Mouse (Mus musculus) embryo, embryonic 11 days (tissue): ENCODE data around the gene Sec61b.

ENCODE experiments used
- DNase-seq: peaks from one replicate; pipeline ENCODE4 v3.0.0-alpha.2; 2015

Gene Sec61b

DNA sequence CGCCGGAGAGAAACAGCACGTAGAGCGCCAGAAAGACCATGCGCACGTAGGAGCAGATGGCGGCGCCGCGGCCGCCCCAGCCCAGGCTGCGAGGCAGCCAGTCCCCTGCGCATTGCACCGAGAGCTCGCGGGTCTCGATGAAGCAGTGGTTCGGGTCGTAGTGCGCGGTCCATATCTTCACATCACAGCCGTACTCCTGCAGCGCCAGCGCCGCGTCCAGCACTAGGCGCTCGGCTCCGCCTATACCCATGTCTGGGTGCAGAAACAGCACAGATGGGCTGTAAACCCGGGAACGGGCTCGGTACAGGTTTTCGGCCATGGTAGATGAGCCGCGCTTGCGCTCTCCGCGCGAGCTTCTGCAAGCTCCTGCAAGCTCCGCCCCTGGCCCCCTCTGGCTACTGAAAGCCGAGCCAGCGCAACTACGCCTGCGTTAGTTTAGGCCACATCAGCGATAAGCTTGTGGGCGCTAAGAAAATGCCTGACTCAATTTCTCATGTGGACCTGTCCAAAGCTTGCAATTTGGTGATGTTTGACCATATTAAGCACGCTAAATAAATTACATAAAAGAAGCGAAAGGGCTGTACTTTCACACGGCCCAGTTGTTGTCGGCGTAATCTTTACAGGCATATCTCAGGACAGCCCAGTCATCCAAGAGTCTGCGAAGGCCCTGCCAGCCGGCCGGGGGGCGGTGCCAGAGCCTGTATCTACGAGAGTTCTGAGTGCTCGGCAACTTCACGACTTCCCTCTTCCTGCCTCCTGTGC, at the start of gene Sec61b, which contains the start of gene Alg2:
Sec61b (plus strand) TSS at position 691 of the 762 bp plus-strand sequence.
Alg2 (minus strand) TSS at position 366 of the 762 bp plus-strand sequence.
- DNase-seq: peak; percentile 100

DNA sequence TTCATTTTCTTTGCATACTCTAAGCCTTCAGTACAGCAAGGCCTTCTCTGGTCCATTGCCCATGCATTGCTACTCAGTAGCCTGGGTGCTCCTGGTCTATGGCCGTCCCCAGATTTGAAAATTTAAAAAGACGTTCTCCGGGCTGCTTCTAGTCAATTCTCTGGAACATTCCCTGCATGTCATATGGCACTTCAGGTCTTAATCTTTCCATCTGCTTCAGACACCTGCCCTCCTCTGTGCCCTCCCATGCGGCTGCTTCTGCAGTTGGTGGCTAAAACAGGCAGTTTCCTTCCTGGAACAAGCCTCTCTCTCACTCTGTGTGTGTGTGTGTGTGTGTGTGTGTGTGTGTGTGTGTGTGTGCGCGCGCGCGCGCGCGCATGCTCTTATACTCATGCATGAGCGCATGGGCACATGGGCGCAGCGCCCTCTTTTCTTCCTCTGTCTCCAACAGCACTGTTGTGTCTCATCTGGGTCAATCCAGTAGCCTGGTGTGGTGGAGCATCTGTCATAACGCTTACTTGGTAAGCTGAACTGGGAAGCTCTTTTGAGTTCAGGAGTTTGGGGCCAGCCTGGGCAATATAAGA, 49.1 kb upstream of the Sec61b start:
- no peak for DNase-seq

DNA sequence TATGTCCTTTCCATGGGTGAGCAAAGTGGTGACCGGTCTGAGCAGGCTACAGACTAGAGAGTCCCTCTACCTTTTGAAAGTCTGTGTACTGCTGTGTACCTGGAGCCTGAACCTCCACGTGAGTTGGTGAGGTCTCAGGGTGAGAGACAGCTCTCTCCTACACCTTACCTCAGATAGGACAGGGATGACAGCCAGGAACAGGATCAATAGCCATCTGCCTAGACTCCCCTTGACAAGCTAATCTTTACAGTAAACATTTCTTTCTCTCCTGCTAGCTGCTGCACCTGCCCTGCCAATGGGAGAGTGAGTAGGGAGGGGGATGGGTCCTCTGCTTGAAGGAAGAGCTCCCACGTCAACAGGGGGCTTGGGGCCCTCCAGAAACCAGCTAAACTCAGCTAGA, 46.9 kb upstream of the Sec61b start:
- DNase-seq: no peak

DNA sequence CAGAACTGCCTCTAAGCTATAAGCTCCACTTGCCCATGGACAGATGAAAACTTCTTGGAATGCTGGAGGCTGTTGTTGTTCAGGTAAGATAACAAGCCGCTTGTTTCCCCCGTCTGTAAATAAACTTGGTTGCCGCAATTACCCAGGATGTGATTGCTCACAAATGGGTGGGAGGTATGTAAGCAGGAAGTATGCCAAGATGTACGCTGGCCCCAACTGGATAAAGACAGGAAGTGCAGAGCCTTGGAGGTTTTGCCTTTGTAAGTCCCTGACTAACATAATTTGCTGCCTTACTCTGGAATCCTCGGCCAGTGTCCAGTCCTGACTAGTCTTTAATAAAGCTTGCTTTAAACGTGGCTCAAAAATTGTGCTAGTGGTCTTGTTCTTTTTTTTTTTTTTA, 43.9 kb upstream of the Sec61b start:
- no peak for DNase-seq

DNA sequence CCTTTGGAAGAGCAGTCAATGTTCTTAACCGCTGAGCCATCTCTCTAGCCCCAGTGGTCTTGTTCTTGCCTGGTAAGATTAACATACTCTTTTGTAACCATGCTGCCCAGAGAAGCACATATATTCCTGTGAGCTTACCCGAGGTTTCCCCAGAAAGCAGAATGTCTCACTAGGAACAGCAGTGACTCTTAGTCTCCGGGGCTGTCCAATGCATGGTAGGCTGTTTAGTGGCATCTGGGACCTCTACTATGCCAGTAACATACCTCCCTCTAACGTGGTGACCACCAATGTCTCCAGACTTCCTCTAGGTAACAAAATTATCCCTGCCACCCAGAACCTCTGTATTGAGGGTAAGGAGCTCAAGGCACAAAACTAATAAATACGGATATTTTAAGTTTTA, 43.4 kb upstream of the Sec61b start:
- DNase-seq: no peak

DNA sequence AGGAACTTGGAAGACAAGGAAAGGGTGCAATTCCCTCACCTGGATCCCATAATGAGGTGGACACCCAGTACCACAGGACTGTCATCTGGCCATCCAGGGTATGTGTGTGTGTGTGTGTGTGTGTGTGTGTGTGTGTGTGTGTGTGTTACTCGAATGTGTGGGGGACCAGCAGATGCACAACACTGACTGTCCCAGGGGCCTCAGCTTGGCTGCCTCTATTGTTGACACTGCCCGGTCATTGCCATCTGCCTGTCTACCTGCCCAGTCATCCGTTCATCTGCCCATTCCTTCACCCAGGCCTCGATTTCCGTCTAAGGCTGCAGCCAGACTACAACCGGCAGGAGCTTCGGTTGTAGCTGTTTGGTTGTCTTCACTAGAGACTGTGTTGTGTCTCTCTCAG, 41.7 kb upstream of the Sec61b start:
- DNase-seq: no peak

DNA sequence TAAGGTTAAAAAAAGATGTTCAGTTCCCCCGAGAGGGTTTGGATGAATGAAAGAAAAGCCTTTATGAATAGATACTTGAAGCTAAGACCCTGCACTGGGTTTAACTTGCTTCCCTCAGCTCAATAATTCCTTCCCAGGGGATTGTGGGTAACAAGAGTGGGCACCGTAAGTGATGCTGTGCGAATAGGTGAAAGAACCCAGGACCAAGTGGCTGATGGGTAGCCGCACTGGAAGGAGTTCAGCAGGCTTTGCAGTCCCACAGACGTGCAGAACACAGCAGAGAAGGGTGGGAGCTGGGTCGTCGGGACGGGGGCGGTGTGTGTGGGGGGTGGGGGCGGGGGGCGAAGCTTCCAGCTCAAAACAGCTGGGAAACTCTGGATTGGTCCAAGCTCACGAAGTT, 39.3 kb upstream of the Sec61b start:
- no peak for DNase-seq

DNA sequence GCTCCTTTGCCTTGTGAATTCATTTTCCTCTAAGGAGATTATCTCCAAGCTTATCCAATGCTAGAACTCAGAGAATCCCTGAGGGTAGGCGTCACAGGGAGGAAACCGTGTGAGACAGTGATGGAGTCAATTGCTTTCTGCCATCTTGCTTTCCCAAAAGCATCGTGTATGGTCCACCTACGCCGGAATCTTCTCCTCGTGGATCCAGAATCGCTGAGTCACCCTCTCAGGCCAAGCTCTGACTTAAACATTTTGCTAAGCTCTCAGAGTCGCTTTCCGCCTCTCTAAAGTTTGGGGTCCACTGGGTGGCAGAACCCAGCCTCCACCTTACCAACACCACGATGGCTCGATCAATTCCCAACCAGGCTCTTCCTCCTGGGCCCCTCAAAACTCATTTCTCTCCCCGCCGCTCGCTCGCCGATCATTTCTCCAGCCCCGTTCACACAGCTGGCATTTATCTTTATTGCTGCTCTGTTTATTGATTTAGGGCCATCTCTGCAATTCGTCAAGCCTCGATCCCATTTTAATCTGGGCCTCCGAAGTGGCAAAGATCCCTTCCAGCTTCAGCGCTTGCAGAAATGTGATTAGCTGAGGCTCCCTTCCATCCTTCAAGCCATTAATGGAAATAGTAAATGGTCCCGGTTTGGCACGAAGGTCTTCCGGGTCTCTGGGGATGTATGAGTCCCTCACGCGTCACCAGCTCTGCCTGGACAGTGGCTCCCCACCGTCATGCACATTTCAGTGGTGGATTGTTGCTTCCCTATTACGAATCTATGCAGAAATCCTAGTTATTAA, 38.7 kb upstream of the Sec61b start:
- DNase-seq: no peak

DNA sequence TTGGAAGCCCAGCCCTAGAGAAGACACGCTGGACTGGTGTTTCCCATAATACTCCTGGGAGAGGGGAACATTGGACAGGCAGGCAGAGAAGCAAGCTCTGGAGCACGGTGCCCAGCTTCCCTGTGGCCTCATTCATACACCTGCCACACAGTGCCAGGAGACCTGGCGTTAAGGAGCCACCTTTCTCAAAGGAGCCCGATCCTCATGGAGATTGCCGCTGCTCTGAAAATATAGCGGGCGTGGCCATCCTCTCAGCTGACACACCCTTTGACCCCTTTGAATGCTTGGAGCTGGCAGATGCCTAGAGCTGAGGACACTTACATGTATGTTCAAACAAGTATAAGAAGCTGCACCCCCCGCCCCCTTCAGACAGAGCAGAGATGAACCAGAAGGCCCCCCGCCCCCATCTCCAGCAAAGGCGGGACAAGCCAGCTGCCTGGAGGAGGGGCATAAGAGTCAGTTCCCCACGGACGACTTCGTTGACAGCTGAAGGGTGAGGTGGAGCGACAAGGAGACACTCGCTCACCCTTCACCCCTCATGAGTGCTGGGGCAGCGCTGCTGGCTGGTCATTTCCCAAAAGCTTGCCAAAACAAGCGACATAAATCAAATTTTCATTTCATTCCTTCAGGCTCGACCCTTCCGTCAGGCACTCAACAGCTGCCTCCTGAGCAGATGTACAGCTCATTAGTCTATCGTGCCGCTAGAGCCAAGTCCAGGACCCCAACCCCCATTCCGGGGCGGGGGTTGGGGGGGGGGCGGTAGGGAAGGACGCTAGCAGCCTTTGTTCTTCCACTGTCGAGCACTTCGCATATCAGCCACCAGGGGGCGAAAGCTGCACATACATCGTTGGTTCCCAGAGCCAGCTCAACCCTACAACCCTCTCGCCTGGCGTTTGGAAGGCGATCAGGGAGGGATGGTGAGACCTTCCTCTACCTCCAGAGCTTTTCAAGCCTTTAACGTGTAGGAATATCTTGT, 36.8 kb upstream of the Sec61b start:
- peak; percentile 94 for DNase-seq

DNA sequence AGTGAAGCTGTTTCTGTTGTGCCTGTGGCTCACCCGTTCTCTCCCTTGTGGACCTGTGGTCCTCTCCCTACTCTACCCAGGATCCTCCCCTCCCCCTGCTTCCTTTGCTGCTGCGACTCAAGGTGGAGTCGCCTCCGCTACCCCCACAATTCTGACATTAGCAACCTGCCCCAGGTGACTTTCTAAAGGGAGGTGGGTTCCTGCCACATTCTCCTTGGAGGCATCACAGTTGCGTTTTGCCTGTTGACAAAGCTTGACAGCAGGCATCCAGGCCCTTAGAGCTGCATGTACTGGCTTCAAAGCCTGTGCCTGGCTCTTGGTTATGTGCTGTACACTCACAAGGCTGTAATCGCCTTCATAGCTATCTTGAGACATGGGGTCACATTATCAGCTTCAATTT, 35.5 kb upstream of the Sec61b start:
- no peak for DNase-seq

DNA sequence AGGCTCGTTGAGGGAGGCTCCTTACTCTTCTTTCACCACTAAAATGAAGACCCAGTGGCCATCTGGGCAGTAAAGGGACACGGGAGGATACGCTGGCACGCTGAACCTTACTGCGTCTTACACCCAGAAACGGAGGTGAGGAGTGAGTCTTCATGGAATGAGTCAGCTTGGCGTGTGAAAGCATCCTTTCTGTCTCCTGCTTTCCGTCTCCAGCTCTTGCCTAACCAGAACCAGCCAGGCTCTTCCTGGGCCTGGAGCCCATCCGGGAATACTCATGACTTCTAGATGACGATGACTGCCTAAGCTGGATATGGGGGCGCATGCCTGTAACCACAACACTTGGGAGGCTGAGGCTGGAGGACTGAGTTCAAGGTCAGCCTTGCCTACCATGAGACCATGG, 33.5 kb upstream of the Sec61b start:
- DNase-seq: no peak

DNA sequence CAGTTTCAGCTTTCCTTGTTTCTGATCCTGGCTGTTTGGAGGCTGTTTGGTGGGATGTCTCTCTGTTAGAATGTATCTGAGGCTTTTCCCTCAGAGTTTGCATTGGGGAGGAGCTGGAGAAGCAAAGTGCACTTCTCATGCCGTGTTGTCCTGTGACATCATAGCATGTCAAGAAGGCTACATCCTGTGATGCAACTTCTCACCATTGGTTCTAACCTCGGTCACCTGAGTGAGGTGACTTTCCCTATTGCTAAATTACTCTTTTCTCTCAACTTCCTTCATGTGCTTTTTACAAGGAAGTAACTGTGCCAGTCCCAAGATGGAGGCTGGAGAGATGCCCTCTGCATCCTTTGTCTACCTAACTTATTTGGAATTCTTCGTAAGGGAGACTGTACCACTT, 25.9 kb upstream of the Sec61b start:
- DNase-seq: no peak

DNA sequence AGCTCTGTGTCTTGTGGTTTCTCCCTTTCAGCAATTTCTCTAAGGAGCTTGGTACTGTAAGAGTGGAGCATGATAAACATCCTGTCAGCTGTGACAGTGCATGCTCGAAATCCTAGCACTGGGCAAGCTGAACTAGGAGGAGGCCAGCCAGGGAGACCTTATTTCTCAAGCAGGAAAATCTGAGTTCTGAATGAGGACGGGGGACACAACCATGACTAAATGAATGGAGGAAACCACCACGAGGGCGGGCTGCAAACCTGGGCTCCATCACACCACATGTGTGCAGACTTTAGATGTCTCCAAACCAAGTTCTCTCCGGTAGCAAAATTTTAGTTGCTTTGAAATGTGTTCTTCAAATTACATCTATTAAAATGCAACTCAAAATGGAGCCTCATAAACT, 25.3 kb upstream of the Sec61b start:
- DNase-seq: no peak

DNA sequence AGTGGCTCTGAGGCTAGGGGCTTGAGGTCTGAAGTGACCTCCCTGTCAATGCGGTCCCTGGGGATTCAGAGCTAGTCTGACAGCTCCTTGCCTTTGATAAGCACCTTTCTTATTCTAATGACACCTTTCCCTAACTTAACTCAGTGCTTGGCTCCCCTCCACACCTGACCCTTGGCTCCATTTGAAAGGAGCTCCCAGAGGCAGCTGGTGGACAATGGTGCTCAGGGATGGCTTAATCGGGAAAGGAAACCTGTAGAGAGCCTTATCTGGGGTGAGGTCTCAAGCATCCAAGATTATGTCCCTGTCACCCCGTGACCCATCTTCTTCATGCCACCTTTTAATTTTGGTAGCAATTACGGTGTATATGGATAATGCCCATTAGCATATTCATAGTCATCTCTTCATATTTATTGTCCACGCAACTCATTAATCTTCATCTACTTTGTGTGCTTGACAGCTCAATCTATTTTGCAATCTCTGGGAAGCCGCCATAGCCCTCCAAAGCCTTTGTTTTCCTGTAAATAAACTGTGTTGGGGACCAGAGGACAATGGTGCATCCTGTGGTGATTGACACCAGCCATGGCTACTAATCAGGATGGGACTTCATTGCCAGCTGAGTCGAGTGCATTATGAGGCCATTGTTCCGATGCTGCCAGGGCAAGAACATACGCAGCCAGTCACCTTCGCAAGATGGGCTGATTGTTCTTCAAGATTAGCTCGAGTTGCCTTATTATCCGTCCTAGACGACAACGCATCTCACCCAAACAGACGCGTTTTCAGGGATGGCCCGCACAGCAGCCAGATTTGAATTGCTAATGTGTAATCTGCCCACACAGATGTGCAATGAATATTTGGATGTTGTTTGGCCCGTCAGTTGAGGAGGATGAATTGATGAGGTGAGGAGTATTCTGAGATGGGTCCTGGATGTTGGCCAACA, 24.6 kb upstream of the Sec61b start:
- no peak for DNase-seq

DNA sequence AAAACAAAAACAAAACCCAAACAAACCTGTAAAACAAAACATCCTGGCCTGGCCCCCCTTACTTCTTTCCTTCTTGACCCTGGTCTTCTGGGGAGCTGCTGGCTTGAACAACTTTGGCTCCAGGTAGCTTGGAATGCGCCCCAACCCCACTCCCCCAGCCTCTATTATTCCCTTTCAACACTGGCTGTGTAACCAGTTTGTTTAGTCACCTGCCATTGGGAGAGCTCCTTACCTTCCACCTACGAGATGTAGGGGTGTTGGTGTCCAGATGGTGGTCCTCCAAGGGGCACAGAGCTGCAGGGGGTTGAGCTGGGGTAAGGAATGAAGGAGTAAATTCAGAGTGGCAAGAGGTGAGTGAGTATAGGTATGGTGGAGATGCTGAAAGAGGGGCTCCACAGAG, 7.3 kb upstream of the Sec61b start:
- no peak for DNase-seq

DNA sequence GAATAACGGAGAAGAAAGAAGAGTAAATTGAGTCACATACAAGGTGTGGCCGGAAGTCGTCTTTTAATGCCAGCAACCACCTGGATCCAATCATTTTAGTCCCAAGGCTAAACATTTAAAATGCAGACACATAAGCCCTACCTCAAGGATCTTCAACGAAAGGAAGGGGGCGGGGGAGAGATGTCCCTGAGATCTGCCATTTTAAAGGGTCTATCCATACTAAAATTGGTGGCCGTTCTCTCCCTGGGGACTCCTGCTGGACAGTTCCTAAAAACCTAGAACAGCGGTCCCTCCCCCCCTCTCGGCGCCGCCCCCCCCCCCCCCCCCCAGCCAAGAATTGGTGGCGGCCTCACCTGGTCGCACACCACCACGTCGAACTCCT, 881 bp upstream of the Sec61b start:
- peak; percentile 69 for DNase-seq

DNA sequence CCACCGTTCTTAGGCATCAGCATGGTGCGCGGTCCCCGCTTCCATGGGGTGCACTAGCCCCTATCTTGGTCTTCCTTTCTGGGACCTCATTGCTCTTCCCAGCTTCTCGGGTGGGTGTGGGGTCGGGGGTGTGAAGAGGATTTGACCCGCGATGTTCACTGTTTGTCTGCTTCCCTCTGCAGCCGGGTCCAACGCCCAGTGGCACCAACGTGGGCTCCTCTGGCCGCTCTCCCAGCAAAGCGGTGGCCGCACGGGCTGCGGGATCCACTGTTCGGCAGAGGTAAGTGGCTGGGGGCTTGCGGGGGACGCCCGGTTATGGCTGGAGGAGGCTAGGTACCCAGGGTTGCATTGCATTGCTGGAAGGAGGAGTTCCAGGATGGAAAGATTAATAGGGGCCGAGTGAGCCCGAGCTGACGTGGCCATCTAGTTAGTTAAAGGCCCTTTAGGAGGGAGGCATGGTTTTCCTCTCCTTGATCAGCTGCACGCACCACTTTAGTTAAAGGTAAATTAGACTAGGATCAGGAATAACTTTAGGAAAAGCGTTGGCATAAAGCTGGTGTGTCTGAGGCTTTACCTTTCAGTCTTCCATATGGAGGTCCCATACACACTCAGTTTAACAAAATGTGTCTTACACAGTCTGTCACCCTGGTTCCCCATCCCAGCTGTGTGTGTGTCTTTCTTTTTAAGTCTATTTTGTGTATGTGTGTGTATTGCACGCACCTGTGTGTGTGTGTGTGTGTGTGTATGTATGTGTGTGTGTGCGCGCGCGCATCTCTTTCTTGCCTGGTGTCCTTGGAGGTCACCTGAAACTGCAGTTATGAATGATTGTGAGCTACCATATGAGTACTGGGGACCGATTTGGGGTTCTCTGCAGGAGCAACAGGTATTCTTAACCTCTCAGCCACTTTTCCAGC, 529 bp downstream of the Sec61b start:
- DNase-seq: no peak

DNA sequence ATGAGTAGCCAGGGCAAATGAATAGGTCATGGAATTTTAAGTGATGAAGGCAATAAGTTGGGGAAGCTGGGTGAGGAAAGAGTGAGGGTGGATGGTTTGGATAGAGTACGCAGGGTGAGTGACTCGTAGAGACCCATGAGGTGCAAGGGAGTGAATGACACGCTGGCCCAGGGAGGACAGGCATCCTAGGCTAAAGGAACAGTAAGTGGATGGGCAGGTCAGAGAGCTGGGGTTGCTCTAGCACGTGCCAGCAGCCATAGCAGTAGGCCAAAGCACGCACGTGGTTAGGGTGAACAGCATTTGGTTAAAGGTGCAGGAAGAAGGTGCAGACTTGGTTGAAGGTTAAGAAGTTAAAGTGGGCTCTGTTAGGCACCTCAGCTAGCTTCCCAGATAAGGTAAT, 3.1 kb downstream of the Sec61b start:
- DNase-seq: no peak

DNA sequence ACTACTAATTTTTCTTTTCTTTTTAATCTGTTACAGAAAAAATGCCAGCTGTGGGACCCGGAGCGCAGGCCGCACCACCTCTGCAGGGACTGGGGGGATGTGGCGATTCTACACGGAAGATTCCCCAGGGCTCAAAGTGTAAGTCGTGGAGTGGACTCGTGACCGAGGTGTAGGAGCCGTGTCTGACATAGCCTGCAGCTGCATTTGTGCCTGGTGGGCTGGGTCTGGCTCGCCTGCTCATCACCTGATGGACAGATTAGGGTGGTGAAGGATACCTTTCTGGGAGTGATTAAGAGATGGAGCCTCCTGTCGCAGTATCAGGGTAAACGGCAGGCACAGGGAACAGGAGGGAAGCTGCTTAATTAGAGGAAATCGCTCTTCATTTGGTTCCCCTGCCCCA, 5.6 kb downstream of the Sec61b start:
- DNase-seq: no peak

DNA sequence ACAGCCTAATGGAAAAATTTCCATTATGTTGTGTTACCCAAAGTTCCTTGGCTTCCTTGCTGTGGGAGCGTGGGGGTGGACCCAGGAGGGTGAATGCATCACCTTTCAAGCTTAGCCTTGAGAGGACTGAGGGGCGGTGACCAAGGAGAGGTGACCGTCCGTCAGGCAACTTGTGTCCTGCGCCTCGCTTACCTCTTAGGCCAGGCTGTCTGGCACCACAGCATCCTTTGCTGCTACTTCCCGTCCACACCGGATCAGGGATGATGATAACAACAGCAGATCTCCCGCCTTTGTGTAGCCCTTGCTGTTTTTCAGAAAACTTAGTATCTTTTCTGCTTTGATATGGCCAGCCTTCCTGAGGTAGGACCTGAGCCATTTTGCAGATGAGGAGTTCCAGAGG, 6.1 kb downstream of the Sec61b start:
- DNase-seq: no peak

DNA sequence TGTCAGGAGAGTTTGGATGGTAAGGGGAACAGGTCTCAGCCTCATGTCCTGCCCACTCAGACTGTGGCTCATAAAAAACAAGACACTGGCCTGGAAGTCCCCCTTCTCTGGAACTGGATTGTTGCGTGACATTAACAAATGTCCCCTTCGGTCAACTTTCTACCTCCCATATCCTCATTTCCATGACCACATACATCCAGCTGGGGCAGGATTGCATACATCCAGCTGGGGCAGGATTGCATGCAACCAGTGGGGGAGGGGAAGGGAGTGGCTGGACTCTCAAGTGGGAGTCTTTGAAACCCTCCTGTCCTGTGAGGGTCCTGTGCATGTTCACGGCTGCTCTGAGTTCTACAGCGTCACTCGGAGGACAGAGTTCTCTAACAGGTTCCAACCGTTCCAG, 16.8 kb downstream of the Sec61b start:
- DNase-seq: peak; percentile 32
